Mouse (Mus musculus) MEL (cell line): ENCODE measurements at regions not wholly inside any gene's neighbourhood (a gene's known extent, or its start where the extent isn't known, plus 50 kb on each side); places are given as distances from the start of the nearest gene placed in this dataset.

Experiments used
- DNase-seq: peaks from one replicate; pipeline ENCODE4 v3.0.0; 2011; ENCODE audit warnings: low read depth, low spot score
- H3K27ac ChIP-seq: 2 replicates; pipeline ENCODE4 v1.5.1; 2012; ENCODE audit warnings: low read depth, mild to moderate bottlenecking, control low read depth, low read length, moderate library complexity; ENCODE audit not compliant: control insufficient read depth
- H3K27me3 ChIP-seq, 2 experiments: fragments of 150-350 bp in 1 of 2; sonication (generic) in 1 of 2; 2 replicates each; pipeline ENCODE4 v1.6.1; 2012; ENCODE audit warnings: low read length in 2 of 2, mild to moderate bottlenecking in 2 of 2, improper control_type of control experiment in 1 of 2, moderate library complexity in 1 of 2; ENCODE audit not compliant: insufficient read depth in 2 of 2, control insufficient read depth in 1 of 2
- H3K36me3 ChIP-seq, 2 experiments: 2 replicates each; pipeline ENCODE4 v1.6.1; 2012 to 2014; ENCODE audit warnings: low read length in 2 of 2, improper control_type of control experiment in 1 of 2, inconsistent platforms in 1 of 2, mild to moderate bottlenecking in 1 of 2; ENCODE audit not compliant: insufficient read depth in 2 of 2, control insufficient read depth in 1 of 2
- H3K4me1 ChIP-seq, 2 experiments: fragments of 150-350 bp in 1 of 2; sonication (generic) in 1 of 2; 2 replicates each; pipeline ENCODE4 v1.6.1; 2012; ENCODE audit warnings: low read length in 2 of 2, improper control_type of control experiment in 1 of 2, mild to moderate bottlenecking in 1 of 2; ENCODE audit not compliant: insufficient read depth in 2 of 2, control insufficient read depth in 1 of 2
- H3K4me3 ChIP-seq, 2 experiments: fragments of 150-350 bp in 1 of 2; sonication (generic) in 1 of 2; 2 replicates each; pipeline ENCODE4 v1.5.1; 2012; ENCODE audit warnings: low read depth in 2 of 2, low read length in 2 of 2, mild to moderate bottlenecking in 2 of 2, moderate library complexity in 2 of 2, control low read depth in 1 of 2, improper control_type of control experiment in 1 of 2; ENCODE audit not compliant: control insufficient read depth in 1 of 2, insufficient read depth in 1 of 2
- H3K79me2 ChIP-seq: 2 replicates; pipeline ENCODE4 v1.6.1; 2012; ENCODE audit warnings: mild to moderate bottlenecking, low read length, moderate library complexity; ENCODE audit not compliant: control insufficient read depth, poor library complexity, insufficient read depth
- H3K9ac ChIP-seq: 2 replicates; pipeline ENCODE4 v1.6.1; 2012; ENCODE audit warnings: low read depth, mild to moderate bottlenecking, control low read depth, low read length, moderate library complexity; ENCODE audit not compliant: control insufficient read depth, poor library complexity, severe bottlenecking
- H3K9me3 ChIP-seq: fragments of 150-350 bp; sonication (generic); replicated peaks from 2 replicates; pipeline ENCODE4 v1.6.1; 2012; ENCODE audit warnings: mild to moderate bottlenecking, low read length, improper control_type of control experiment, moderate library complexity; ENCODE audit not compliant: insufficient read depth
- CHD2 ChIP-seq: IDR thresholded peaks from 2 replicates; pipeline ENCODE4 v1.6.1; 2011; ENCODE audit warnings: low read length, improper control_type of control experiment
- CTCF ChIP-seq, 3 experiments: IDR thresholded peaks in 2 of 3; conservative IDR thresholded peaks in 1 of 3; 2 replicates each; pipeline ENCODE4 v1.5.1; 2011 to 2012; ENCODE audit warnings: low read length in 3 of 3, low read depth in 2 of 3, mild to moderate bottlenecking in 2 of 3, improper control_type of control experiment in 1 of 3, inconsistent platforms in 1 of 3, mixed read lengths in 1 of 3, moderate library complexity in 1 of 3; ENCODE audit not compliant: control insufficient read depth in 1 of 3, insufficient read depth in 1 of 3, poor library complexity in 1 of 3, severe bottlenecking in 1 of 3
- E2F4 ChIP-seq: IDR thresholded peaks from 2 replicates; pipeline ENCODE4 v1.6.1; 2011; ENCODE audit warnings: low read depth, low read length, improper control_type of control experiment, borderline replicate concordance
- ELF1 ChIP-seq: IDR thresholded peaks from 2 replicates; pipeline ENCODE4 v1.6.1; 2014; ENCODE audit warnings: low read depth, mild to moderate bottlenecking, inconsistent platforms, low read length, improper control_type of control experiment, moderate library complexity
- EP300 ChIP-seq, 2 experiments: IDR thresholded peaks; 2 replicates each; pipeline ENCODE4 v1.6.1; 2011; ENCODE audit warnings: improper control_type of control experiment in 2 of 2, low read length in 2 of 2, low read depth in 1 of 2, mild to moderate bottlenecking in 1 of 2
- GABPA ChIP-seq: IDR thresholded peaks from 2 replicates; pipeline ENCODE4 v1.6.1; 2012; ENCODE audit warnings: low read depth, mild to moderate bottlenecking, inconsistent platforms, low read length, improper control_type of control experiment, moderate library complexity
- HCFC1 ChIP-seq: IDR thresholded peaks from 2 replicates; pipeline ENCODE4 v1.6.1; 2012; ENCODE audit warnings: low read depth, mild to moderate bottlenecking, inconsistent platforms, low read length, improper control_type of control experiment, moderate library complexity
- KAT2A ChIP-seq: conservative IDR thresholded peaks from 2 replicates; pipeline ENCODE4 v1.6.1; 2012; ENCODE audit warnings: low read depth, low read length, improper control_type of control experiment, inconsistent platforms
- MAFK ChIP-seq: IDR thresholded peaks from 2 replicates; pipeline ENCODE4 v1.6.1; 2011; ENCODE audit warnings: low read depth, mild to moderate bottlenecking, low read length, improper control_type of control experiment, borderline replicate concordance
- MAZ ChIP-seq: IDR thresholded peaks from 2 replicates; pipeline ENCODE4 v1.6.1; 2012; ENCODE audit warnings: low read depth, mild to moderate bottlenecking, inconsistent platforms, low read length, improper control_type of control experiment
- MEF2A ChIP-seq: IDR thresholded peaks from 2 replicates; pipeline ENCODE4 v1.6.1; 2014; ENCODE audit warnings: low read depth, mild to moderate bottlenecking, inconsistent platforms, low read length, improper control_type of control experiment; ENCODE audit not compliant: poor library complexity, insufficient replicate concordance, severe bottlenecking; ENCODE audit errors: extremely low read depth
- NRF1 ChIP-seq: IDR thresholded peaks from 2 replicates; pipeline ENCODE4 v1.6.1; 2014; ENCODE audit warnings: low read depth, mild to moderate bottlenecking, inconsistent platforms, low read length, improper control_type of control experiment, moderate library complexity; ENCODE audit not compliant: poor library complexity, insufficient read depth, severe bottlenecking
- RAD21 ChIP-seq: IDR thresholded peaks from 2 replicates; pipeline ENCODE4 v1.6.1; 2011; ENCODE audit warnings: mild to moderate bottlenecking, low read depth, low read length, improper control_type of control experiment
- RCOR1 ChIP-seq: IDR thresholded peaks from 2 replicates; pipeline ENCODE4 v1.6.1; 2012; ENCODE audit warnings: low read depth, mild to moderate bottlenecking, inconsistent platforms, low read length, improper control_type of control experiment
- TAL1 ChIP-seq: IDR thresholded peaks from 2 replicates; pipeline ENCODE4 v1.6.1; 2012; ENCODE audit warnings: mild to moderate bottlenecking, inconsistent platforms, low read length, moderate library complexity, mixed read lengths
- USF1 ChIP-seq: IDR thresholded peaks from 2 replicates; pipeline ENCODE4 v1.6.1; 2014; ENCODE audit warnings: low read depth, mild to moderate bottlenecking, inconsistent platforms, low read length, improper control_type of control experiment, moderate library complexity
- ZMIZ1 ChIP-seq: IDR thresholded peaks from 2 replicates; pipeline ENCODE4 v1.6.1; 2012; ENCODE audit warnings: low read depth, mild to moderate bottlenecking, inconsistent platforms, low read length, improper control_type of control experiment, moderate library complexity

DNA sequence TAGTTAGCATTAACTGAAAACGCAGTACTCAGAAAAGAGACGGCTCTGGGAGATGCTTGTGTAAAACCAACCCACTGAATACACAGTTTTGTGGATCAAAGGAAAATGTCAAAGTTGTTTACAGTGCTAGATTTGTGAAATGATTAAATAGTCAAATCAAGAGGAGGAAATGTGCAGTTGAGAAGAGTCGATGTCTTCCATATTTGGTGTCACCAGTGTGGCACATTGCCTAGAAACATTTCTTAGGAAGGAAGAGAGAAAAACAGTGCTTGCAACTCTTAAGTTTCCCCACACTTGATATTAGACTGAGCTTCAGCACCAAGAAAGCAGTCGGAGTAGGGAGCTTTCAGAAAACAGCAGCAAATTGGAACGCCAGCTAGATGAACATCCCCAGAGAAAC, 1274.9 kb downstream of the Slc22a22 start:
- H3K4me3 ChIP-seq: no peak overlapping the region
- H3K36me3 ChIP-seq: no peaks in the 10 kb centered on the region
- H3K27ac ChIP-seq: no peak overlapping the region
- TF ChIP-seq NRF1 (no peak), KAT2A (no peak)
- H3K27me3 ChIP-seq: no peaks in the 10 kb centered on the region
- no peaks in the 10 kb centered on the region for H3K4me1 ChIP-seq
- no peaks in the 10 kb centered on the region for H3K9me3 ChIP-seq
- H3K79me2 ChIP-seq: no peaks in the 10 kb centered on the region
- no peak overlapping the region for H3K9ac ChIP-seq
- no peak for DNase-seq

DNA sequence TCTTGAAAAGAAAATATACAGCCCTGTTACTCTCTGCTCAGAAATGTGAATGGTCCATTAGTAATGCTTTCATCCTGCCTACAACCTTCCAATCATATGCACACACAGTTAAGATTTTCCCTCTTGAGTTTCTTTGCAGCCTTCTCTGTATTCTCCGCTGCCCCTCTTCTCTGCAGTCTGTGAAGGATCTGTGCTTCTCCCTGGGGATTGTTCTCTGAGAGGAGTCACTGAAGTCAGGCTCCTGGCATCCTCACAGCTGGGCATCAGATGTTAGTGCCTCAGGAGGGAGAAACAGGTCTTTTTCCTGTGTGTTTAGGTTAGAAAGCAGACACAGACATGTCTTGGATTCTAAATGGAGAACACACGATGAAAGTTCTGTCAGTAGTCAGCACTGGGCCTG, 1278.1 kb downstream of the Slc22a22 start:
- H3K4me1 ChIP-seq: no peaks in the 10 kb centered on the region
- H3K9ac ChIP-seq: no peak overlapping the region
- H3K4me3 ChIP-seq: no peak overlapping the region
- no peaks in the 10 kb centered on the region for H3K79me2 ChIP-seq
- H3K9me3 ChIP-seq: no peaks in the 10 kb centered on the region
- no peak for TF ChIP-seq EP300 (IDR thresholded peaks at IDR 0.05; ENCODE audit: low read depth in 1 of 2, low read length in 2 of 2)
- TF ChIP-seq CTCF (IDR thresholded peaks at IDR 0.05 in 2 of 3, conservative IDR thresholded peaks at IDR 0.05 in 1 of 3; ENCODE audit: control insufficient read depth in 1 of 3, insufficient read depth in 1 of 3, low read depth in 2 of 3, low read length in 3 of 3, poor library complexity in 1 of 3, severe bottlenecking in 1 of 3): no peak
- TF ChIP-seq USF1: no peak
- no peak for TF ChIP-seq MAFK
- no peak for TF ChIP-seq MAZ
- TF ChIP-seq NRF1: no peak
- TF ChIP-seq CHD2: no peak
- TF ChIP-seq GABPA: no peak
- no peak for TF ChIP-seq ZMIZ1
- TF ChIP-seq TAL1: no peak
- TF ChIP-seq MEF2A: no peak
- TF ChIP-seq E2F4: no peak
- TF ChIP-seq RAD21: no peak
- no peak for TF ChIP-seq ELF1
- no peak for TF ChIP-seq RCOR1
- no peak for TF ChIP-seq HCFC1
- TF ChIP-seq, all 39 proteins: peak for 0
- DNase-seq: no peak
- H3K27ac ChIP-seq: no peak overlapping the region
- no peaks in the 10 kb centered on the region for H3K27me3 ChIP-seq
- H3K36me3 ChIP-seq: no peaks in the 10 kb centered on the region
